Mouse (Mus musculus): ENCODE measurements around the gene Crebl2.

Crebl2 gene

DNA sequence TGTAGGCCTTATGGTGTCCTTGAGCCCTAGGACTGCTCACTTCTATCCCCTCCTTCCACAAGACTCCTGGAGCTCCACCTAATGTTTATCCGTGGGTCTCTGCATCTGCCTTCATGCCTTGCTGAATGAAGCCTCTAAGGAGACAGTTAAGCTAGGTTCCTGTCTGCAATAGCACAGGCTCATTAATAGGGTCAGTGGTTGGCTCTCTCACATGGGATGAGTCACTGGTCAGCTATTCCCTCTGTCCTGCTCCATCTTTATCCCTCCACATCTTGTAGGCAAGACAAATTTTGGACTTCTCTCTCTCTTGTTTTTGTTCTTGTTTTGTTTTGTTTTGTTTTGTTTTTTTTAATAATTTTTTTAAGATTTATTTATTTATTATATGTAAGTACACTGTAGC, 75.9 kb downstream of the Crebl2 start:
- DNase-seq (ENCODE audit: low spot score in 2 of 2): no peak
